Mouse (Mus musculus) adrenal gland (tissue): ENCODE results near the gene Twnk.
"Not testable (repeated sequence)": the region's sequence is repeated elsewhere in the genome, so short reads cannot be mapped to it uniquely, and the experiment has no call there.

Experiments used
- intact Hi-C: fragments of 180-260 bp; cut with DNase I; formaldehyde crosslinking; loops from one replicate; pipeline ENCODE4 v1.15.1; 2025

The Twnk gene

GRCm38 (mm10) chr19:45021362-45021761, 15.9 kb downstream of the Twnk start:
- intact Hi-C loops: no loop called here

GRCm38 (mm10) chr19:45023993-45024392, 18.5 kb downstream of the Twnk start:
- intact Hi-C loops: no loop called here

GRCm38 (mm10) chr19:45024775-45025174, 19.3 kb downstream of the Twnk start:
- intact Hi-C loops: no loop called here

GRCm38 (mm10) chr19:45025937-45026568, 20.6 kb downstream of the Twnk start:
- intact Hi-C loops: no loop called here

- intact Hi-C loops: no loop called here
Measured at GRCm38 (mm10) chr19:45026958-45027670, 21.7 kb downstream of the Twnk start.

GRCm38 (mm10) chr19:45027848-45028247, 22.4 kb downstream of the Twnk start:
- intact Hi-C loops: no loop called here

GRCm38 (mm10) chr19:45028746-45029145, 23.3 kb downstream of the Twnk start:
- intact Hi-C loops: no loop called here

GRCm38 (mm10) chr19:45029571-45029970, 24.1 kb downstream of the Twnk start:
- intact Hi-C loops: no loop called here

- intact Hi-C loops: loop anchor here (2.0 kb wide), 1 partner anchor 17 kb away; no protein-coding TSS in a partner anchor
Measured at GRCm38 (mm10) chr19:45030111-45030510, 24.6 kb downstream of the Twnk start.

GRCm38 (mm10) chr19:45030746-45031693, 25.6 kb downstream of the Twnk start:
- intact Hi-C loops: loop anchor here (2.0 kb wide), 1 partner anchor 18 kb away; no protein-coding TSS in a partner anchor

GRCm38 (mm10) chr19:45031780-45032179, 26.3 kb downstream of the Twnk start:
- intact Hi-C loops: loop anchor here (2.0 kb wide), 1 partner anchor 19 kb away; no protein-coding TSS in a partner anchor

- intact Hi-C loops: no loop called here
Measured at GRCm38 (mm10) chr19:45032570-45033332, 27.3 kb downstream of the Twnk start.

- intact Hi-C loops: no loop called here
Measured at GRCm38 (mm10) chr19:45036867-45037266, 31.4 kb downstream of the Twnk start.

- intact Hi-C loops: not testable (repeated sequence)
Measured at GRCm38 (mm10) chr19:45038198-45038597, 32.7 kb downstream of the Twnk start.

- intact Hi-C loops: loop anchor here (5.0 kb wide), 1 partner anchor 38 kb away; no protein-coding TSS in a partner anchor
Measured at GRCm38 (mm10) chr19:45040214-45040613, 34.8 kb downstream of the Twnk start.

- intact Hi-C loops: loop anchor here (5.0 kb wide), 1 partner anchor 42 kb away; no protein-coding TSS in a partner anchor
Measured at GRCm38 (mm10) chr19:45044389-45044927, 39.0 kb downstream of the Twnk start.

GRCm38 (mm10) chr19:45045236-45045635, 39.8 kb downstream of the Twnk start:
- intact Hi-C loops: no loop called here

- intact Hi-C loops: no loop called here
Measured at GRCm38 (mm10) chr19:45045651-45046050, 40.2 kb downstream of the Twnk start, which contains the start of gene Pdzd7. TSS of gene Pdzd7 (minus strand) at chr19:45045717.

GRCm38 (mm10) chr19:45046523-45047321, 41.3 kb downstream of the Twnk start:
- intact Hi-C loops: no loop called here
